Mouse (Mus musculus) kidney, adult 18-20 months (tissue): ENCODE results near the gene BC107364.
A peak's percentile ranks its signal among the peaks of the same experiment; 100 is the strongest.
"Not testable (repeated sequence)": the region's sequence is repeated elsewhere in the genome, so short reads cannot be mapped to it uniquely, and the experiment has no call there.

Experiments
- DNase-seq: peaks from one replicate; pipeline ENCODE4 v3.0.0; 2021

The BC107364 gene

GRCm38 (mm10) chr3:96452262-96452661, at the start of gene BC107364:
BC107364 (minus strand) TSS chr3:96452306.
- DNase-seq, result not testable (repeated sequence)

- DNase-seq, result peak; percentile 91
These were observed 49.4 kb upstream of the BC107364 start for GRCm38 (mm10) chr3:96501391-96502115.

GRCm38 (mm10) chr3:96500691-96501265, 48.7 kb upstream of the BC107364 start:
- peak; percentile 91 for DNase-seq

GRCm38 (mm10) chr3:96500289-96500621, 48.1 kb upstream of the BC107364 start:
- peak; percentile 96 for DNase-seq

- DNase-seq, result peak; percentile 82
These were observed 47.6 kb upstream of the BC107364 start for GRCm38 (mm10) chr3:96499481-96500288.

- DNase-seq, result no peak
These were observed 46.6 kb upstream of the BC107364 start for GRCm38 (mm10) chr3:96498476-96499245.

- DNase-seq, result peak; percentile 85
These were observed 45.4 kb upstream of the BC107364 start for GRCm38 (mm10) chr3:96497451-96498028.

GRCm38 (mm10) chr3:96496620-96497275, 44.6 kb upstream of the BC107364 start:
- not testable (repeated sequence) for DNase-seq

GRCm38 (mm10) chr3:96496216-96496615, 44.1 kb upstream of the BC107364 start:
- no peak for DNase-seq

- no peak for DNase-seq
These were observed 43.5 kb upstream of the BC107364 start for GRCm38 (mm10) chr3:96495490-96496210.

GRCm38 (mm10) chr3:96494912-96495311, 42.8 kb upstream of the BC107364 start:
- DNase-seq, result no peak

GRCm38 (mm10) chr3:96494456-96494855, 42.4 kb upstream of the BC107364 start:
- not testable (repeated sequence) for DNase-seq

- peak; percentile 11 for DNase-seq
These were observed 37.5 kb upstream of the BC107364 start for GRCm38 (mm10) chr3:96489636-96490035.

- peak; percentile 40 for DNase-seq
These were observed 37.0 kb upstream of the BC107364 start for GRCm38 (mm10) chr3:96488907-96489629.

GRCm38 (mm10) chr3:96488290-96488906, 36.3 kb upstream of the BC107364 start:
- DNase-seq, result not testable (repeated sequence)

GRCm38 (mm10) chr3:96487596-96488289, 35.6 kb upstream of the BC107364 start:
- peak; percentile 52 for DNase-seq

- not testable (repeated sequence) for DNase-seq
These were observed 34.9 kb upstream of the BC107364 start for GRCm38 (mm10) chr3:96486828-96487559.

GRCm38 (mm10) chr3:96486064-96486827, 34.1 kb upstream of the BC107364 start:
- DNase-seq, result peak; percentile 11
